Mouse (Mus musculus) myocyte (in vitro differentiated cells): Measurements from ENCODE around the gene Tfb1m.

Source experiments
- CEBPB ChIP-seq: IDR thresholded peaks from 2 replicates; pipeline ENCODE4 v1.6.1; 2011; ENCODE audit warnings: mild to moderate bottlenecking, moderate library complexity; ENCODE audit not compliant: poor library complexity, insufficient read depth, severe bottlenecking
- MAX ChIP-seq: IDR thresholded peaks from one replicate; pipeline ENCODE4 v1.6.1; 2011; ENCODE audit warnings: low read depth, mild to moderate bottlenecking, control low read depth
- MYOG ChIP-seq, 3 experiments: IDR thresholded peaks; one replicate each; pipeline ENCODE4 v1.6.1; 2011; ENCODE audit warnings: control low read depth in 2 of 3, low read depth in 2 of 3, mild to moderate bottlenecking in 2 of 3; ENCODE audit not compliant: insufficient read length in 2 of 3, control insufficient read depth in 1 of 3, insufficient read depth in 1 of 3
- POLR2A ChIP-seq: IDR thresholded peaks from one replicate; pipeline ENCODE4 v1.6.1; 2011; ENCODE audit warnings: low read depth, mild to moderate bottlenecking, control low read depth, moderate library complexity; ENCODE audit not compliant: insufficient read length
- SRF ChIP-seq: IDR thresholded peaks from one replicate; pipeline ENCODE4 v1.6.1; 2011; ENCODE audit warnings: low read depth; ENCODE audit not compliant: control insufficient read depth, insufficient read length
- TCF12 ChIP-seq: IDR thresholded peaks from one replicate; pipeline ENCODE4 v1.6.1; 2011; ENCODE audit warnings: mild to moderate bottlenecking, control low read depth; ENCODE audit not compliant: poor library complexity, insufficient read depth, severe bottlenecking
- USF1 ChIP-seq: IDR thresholded peaks from one replicate; pipeline ENCODE4 v1.6.1; 2011; ENCODE audit warnings: low read depth, mild to moderate bottlenecking, control low read depth, moderate library complexity

DNA sequence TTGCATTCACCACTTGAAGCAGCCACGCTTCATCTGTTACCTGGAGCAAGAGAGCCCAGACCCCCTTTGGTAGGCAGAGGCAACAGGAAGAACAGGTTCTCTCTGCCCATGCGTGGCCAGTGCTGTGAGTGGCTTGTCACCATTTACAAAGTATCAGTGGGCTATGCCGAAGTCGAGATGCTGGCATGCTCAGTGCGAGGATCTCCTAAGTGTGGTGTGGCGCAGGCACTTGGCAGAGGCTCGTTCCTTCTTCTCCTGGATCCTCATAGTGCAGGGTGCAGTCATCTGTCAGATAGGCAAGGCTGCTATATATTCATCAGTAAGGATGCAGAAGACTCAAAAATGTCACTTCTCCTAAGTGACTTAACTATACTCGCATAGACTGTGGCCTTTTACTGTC, 58.1 kb downstream of the Tfb1m start:
- TF ChIP-seq POLR2A (no peak), SRF (no peak), TCF12 (no peak), MAX (no peak), CEBPB (no peak), USF1 (no peak), MYOG (IDR thresholded peaks at IDR 0.05; ENCODE audit: control insufficient read depth in 1 of 3, insufficient read depth in 1 of 3, insufficient read length in 2 of 3, low read depth in 2 of 3) (no peak)
